Mouse (Mus musculus) heart, embryonic 10.5 days (tissue): ENCODE results near the gene Sstr4. TPM values are rescaled to one million over a fixed set of nuclear protein-coding genes. Genes with fewer than 3 reads are reported as not detected.

Experiments
- DNase-seq: peaks from one replicate; pipeline ENCODE4 v3.0.0-alpha.2; 2017; ENCODE audit warnings: low spot score
- H3K27ac ChIP-seq: fragments of 300-500 bp; sonication (generic); 2 replicates; pipeline ENCODE4 v1.5.1; 2016; ENCODE audit warnings: mild to moderate bottlenecking
- H3K27me3 ChIP-seq: fragments of 300-500 bp; sonication (generic); 2 replicates; pipeline ENCODE4 v1.6.1; 2016; ENCODE audit warnings: mild to moderate bottlenecking; ENCODE audit not compliant: poor library complexity, insufficient read depth, severe bottlenecking
- H3K36me3 ChIP-seq: fragments of 300-500 bp; sonication (generic); 2 replicates; pipeline ENCODE4 v1.6.1; 2016; ENCODE audit warnings: mild to moderate bottlenecking, moderate library complexity
- H3K4me1 ChIP-seq: fragments of 300-500 bp; sonication (generic); 2 replicates; pipeline ENCODE4 v1.6.1; 2016; ENCODE audit warnings: mild to moderate bottlenecking
- H3K4me3 ChIP-seq: fragments of 300-500 bp; sonication (generic); 2 replicates; pipeline ENCODE4 v1.5.1; 2016; ENCODE audit warnings: mild to moderate bottlenecking, moderate library complexity
- H3K9me3 ChIP-seq: fragments of 300-500 bp; sonication (generic); 2 replicates; pipeline ENCODE4 v1.6.1; 2016; ENCODE audit warnings: mild to moderate bottlenecking, moderate library complexity
- WGBS: fragments of 180-500 bp; shearing (Covaris S2); methylation state at CpG from one replicate; pipeline ENCODE4 v1.1.7; 2016; 5-methylcytosine and 5-hydroxymethylcytosine counted together
- polyA plus RNA-seq: library from polyadenylated mRNA; unstranded; fragments of >200 nt; fragmentation: Nextera tagmentation; extraction: Ambion mirVana; gene quantifications from 2 replicates; pipeline ENCODE4 v1.2.1, GENCODE M21; 2016

Sstr4 gene
- polyA plus RNA-seq: 0.52 and 0.89 TPM in 2 replicates

DNA sequence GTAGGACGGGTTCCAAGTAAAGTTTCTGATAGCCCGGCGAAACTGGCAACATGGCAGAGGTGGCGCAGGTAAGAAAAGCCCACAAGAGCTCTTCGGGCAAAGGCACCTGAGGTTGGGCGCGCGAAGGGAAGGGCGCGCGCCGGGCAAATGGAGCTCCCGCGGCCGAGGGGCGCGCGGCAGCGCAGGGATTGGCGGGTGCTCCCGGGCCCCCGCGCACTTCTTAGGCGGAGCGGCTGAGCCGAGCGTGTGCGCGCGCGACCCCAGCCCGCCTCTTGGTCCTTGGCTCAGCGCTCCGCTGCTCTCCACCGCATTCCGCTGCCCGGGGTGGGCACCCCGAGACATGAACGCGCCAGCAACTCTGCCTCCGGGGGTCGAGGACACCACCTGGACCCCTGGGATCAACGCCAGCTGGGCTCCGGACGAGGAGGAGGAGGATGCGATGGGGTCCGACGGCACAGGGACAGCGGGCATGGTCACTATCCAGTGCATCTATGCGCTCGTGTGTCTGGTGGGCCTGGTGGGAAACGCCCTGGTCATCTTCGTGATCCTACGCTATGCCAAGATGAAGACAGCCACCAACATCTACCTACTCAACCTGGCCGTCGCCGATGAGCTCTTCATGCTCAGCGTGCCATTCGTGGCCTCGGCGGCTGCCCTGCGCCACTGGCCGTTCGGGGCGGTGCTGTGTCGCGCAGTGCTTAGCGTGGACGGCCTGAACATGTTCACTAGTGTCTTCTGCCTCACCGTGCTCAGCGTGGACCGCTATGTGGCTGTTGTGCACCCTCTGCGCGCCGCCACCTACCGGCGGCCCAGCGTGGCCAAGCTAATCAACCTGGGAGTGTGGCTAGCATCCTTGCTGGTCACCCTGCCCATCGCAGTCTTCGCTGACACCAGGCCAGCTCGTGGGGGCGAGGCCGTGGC lies at the start of gene Sstr4:
Gene Sstr4 (plus strand): TSS at position 214 of the 921 bp plus-strand sequence.
- H3K9me3 ChIP-seq: no peaks in the 10 kb centered on the region
- H3K4me3 ChIP-seq: peak within 1 kb of the TSS; percentile 66
- H3K4me1 ChIP-seq: peaks cover 31% of the 10 kb centered on the region
- H3K27me3 ChIP-seq: peaks cover 70% of the 10 kb centered on the region
- 5% methylated on average over 83 of the region's 83 CpGs for WGBS
- DNase-seq: peak; percentile 82
- no peaks in the 10 kb centered on the region for H3K36me3 ChIP-seq
- peak within 1 kb of the TSS; percentile 69 for H3K27ac ChIP-seq

DNA sequence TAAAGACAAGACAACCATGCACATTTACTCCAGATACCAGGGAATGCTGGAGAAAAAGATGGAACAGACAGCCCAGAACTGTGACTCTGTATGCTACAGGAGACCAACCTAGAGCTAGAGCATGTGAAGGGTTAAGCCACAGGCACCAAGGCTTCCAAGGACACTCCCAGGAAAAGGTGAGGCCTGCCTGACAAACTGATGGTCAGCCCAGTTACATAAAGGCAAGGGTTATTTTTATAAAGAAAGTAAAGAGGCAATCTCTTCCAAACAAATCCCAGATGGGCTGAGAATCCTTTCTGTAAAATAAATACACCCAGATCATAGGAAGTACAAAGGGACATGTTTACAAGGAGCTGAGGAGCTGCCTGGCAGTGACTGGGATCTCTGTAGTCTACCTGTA lies 49.8 kb upstream of the Sstr4 start:
- H3K27me3 ChIP-seq: no peaks in the 10 kb centered on the region
- H3K36me3 ChIP-seq: no peaks in the 10 kb centered on the region
- H3K4me1 ChIP-seq: 0 out of 2 replicates have a peak, but pooled peaks cover 2% of the 10 kb centered on the region
- no peak overlapping the region for H3K27ac ChIP-seq
- H3K9me3 ChIP-seq: no peaks in the 10 kb centered on the region
- DNase-seq: no peak
- H3K4me3 ChIP-seq: no peak overlapping the region

DNA sequence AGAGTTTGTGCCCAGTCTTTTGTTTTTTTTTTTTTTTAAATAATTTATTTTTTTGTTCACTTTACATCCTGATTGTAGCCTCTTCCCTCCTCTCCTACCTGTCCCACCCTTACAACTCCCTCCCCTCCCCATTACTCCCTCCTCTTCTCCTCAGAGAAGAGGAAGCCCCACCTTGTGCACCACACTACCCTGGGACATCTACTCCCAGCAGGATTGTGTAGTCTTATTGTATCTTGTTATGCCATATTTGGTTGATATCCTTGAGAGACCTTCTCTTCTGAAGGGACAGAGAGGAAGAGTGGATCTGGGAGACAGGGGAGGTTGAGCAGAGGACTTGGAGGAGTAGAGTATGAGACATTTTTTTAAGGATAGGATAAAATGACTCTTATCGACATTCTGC lies 48.2 kb upstream of the Sstr4 start:
- Histone ChIP-seq H3K9me3 (no peaks in the 10 kb centered on the region), H3K27ac (no peak overlapping the region), H3K4me1 (0 out of 2 replicates have a peak, but pooled peaks cover 2% of the 10 kb centered on the region), H3K27me3 (no peaks in the 10 kb centered on the region), H3K36me3 (no peaks in the 10 kb centered on the region), H3K4me3 (no peak overlapping the region)
- WGBS: 85% methylated on average over 1 of the region's 1 CpGs
- DNase-seq: no peak

DNA sequence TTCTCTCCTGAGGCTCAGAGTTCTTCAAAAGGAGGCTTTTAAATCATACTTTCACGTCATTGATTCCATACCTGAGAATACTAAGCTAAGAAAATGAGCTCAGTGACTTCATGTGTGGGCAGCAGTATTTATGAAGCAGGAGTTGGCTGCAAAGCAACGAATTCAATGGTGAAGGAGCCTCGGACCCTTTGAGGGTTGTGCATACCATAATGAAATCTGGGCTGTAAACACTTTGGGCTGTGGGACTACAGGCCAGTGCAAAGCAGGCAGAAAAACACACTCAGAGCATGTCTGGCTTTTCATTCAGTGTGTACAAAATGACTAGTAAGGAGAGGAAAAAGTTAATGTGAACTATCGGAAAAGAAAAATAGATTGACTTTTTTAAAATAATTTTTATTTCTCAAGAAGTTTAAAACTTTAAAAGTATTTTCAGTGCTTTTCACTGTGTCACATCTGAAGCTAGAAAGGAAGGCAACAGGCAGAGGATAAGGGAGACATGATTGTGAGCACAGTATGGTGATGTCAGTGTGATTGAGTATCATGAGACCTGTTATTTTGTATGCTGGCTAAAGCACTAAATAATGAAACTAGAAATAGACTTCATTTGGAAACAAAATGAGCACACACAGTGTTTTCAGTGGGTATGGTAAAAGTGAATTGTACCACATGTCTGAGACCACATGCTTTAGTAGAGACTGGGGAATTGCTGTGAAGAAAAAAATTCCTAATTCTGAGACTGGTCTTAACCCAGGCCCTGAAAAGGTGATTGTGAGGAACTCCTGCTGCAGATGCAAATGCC lies 45.4 kb upstream of the Sstr4 start:
- Histone ChIP-seq H3K36me3 (no peaks in the 10 kb centered on the region), H3K4me1 (0 out of 2 replicates have a peak, but pooled peaks cover 2% of the 10 kb centered on the region), H3K27me3 (no peaks in the 10 kb centered on the region), H3K9me3 (no peaks in the 10 kb centered on the region), H3K4me3 (no peak overlapping the region), H3K27ac (no peak overlapping the region)
- 78% methylated on average over 4 of the region's 4 CpGs for WGBS
- no peak for DNase-seq

DNA sequence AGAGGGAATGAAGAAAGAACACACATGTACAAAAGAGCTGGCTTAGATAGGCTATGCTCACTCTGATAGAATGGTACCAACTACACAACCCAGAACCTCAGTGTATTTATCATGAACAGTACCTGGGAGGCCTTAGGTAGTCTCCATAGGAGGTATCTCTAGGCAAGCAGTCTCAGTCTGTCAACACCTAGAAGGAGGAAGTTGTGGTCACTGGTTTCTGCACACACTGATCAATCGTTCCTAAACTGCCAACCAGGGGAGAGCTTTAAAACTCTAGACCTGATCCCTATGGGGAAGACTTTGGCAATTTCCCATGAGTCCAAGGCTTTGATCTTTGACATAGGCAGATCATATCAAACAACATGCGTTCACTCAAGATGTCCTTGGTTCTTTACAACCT lies 44.7 kb upstream of the Sstr4 start:
- Histone ChIP-seq H3K27ac (no peak overlapping the region), H3K4me3 (no peak overlapping the region), H3K9me3 (no peaks in the 10 kb centered on the region), H3K27me3 (no peaks in the 10 kb centered on the region), H3K4me1 (0 out of 2 replicates have a peak, but pooled peaks cover 2% of the 10 kb centered on the region), H3K36me3 (no peaks in the 10 kb centered on the region)
- 58% methylated on average over 2 of the region's 2 CpGs for WGBS
- DNase-seq: no peak

DNA sequence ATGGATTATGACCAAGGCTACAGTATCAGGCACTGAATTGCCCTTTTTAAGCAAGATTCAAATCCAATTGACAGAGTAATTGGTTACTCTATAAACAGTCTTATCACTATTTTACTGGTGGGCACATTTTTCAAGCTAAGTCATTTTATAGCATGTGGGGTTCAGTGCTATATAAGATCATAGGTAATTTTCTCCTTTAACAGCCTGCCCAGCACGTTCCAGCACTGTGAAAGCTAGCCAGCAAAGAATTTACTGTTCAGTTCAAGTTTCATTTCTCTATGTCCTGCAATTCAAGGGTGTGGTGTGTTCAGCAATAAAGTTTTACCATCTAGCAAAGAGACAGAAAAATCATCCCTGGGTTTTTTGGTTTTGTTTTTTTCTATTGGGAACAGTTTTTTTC lies 42.5 kb upstream of the Sstr4 start:
- Histone ChIP-seq H3K27ac (no peak overlapping the region), H3K4me3 (no peak overlapping the region), H3K36me3 (no peaks in the 10 kb centered on the region), H3K4me1 (0 out of 2 replicates have a peak, but pooled peaks cover 2% of the 10 kb centered on the region), H3K9me3 (no peaks in the 10 kb centered on the region), H3K27me3 (no peaks in the 10 kb centered on the region)
- no peak for DNase-seq
- WGBS: 70% methylated on average over 1 of the region's 1 CpGs

DNA sequence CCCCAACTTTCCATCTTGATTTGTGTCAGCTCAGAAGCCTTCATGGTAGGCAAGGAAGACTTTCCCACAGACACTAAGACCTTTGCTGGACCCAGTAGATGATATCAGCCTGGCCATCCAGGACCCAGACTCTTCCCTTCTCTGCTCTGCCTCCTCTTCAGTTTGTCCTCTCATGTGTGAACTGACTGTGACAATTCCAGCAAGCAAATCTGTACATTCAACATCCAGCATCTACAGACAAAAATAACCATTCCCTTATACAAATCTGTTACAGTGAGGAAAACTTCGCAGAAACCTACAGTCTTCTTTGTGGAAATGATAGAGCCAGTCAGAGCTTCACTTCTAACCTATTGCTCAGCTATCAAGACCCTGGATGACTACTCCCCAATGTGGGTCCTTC lies 38.0 kb upstream of the Sstr4 start:
- no peaks in the 10 kb centered on the region for H3K27me3 ChIP-seq
- no peak overlapping the region for H3K27ac ChIP-seq
- H3K36me3 ChIP-seq: no peaks in the 10 kb centered on the region
- WGBS: 88% methylated on average over 1 of the region's 1 CpGs
- no peak for DNase-seq
- no peak overlapping the region for H3K4me3 ChIP-seq
- no peaks in the 10 kb centered on the region for H3K4me1 ChIP-seq
- H3K9me3 ChIP-seq: no peaks in the 10 kb centered on the region

DNA sequence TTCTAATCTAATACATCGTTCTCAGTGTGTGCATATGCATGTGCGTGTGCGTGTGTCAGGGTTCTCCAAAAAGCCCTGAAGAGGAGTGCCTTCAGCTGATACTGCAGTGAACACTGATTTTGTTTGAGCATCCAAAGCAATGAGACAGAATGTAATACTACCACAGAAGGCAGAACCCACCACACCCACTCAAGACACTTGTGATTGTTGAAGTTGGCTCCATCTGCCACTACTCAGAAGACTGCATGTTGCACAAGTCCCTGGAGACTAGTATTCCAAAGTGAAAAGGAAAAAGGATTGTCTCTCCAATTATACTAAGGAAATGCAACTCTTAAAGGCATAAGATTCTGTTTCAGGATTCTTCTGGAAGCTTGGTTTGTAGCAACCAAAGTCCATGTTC lies 30.6 kb upstream of the Sstr4 start:
- WGBS: 93% methylated on average over 3 of the region's 3 CpGs

DNA sequence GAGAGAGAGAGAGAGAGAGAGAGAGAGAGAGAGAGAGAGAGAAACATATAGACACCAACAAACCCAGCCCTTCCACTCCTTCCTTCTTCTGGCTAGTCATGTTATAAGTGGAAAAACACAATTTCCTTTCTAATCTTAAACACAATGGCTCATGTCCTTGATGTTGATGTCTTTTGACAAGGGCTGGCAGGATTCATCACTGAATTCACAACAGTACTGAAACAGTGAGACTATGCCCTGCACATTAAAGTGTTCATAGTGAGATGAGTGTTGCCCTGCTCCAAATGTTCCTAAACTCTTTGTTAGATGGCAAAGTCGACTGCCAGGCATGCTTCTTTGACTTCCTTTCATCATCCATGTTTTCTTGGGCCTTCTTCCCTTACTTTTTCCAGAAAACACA lies 29.9 kb upstream of the Sstr4 start:
- H3K27me3 ChIP-seq: peaks cover 21% of the 10 kb centered on the region
- H3K27ac ChIP-seq: no peak overlapping the region
- no peaks in the 10 kb centered on the region for H3K4me1 ChIP-seq
- H3K9me3 ChIP-seq: no peaks in the 10 kb centered on the region
- no peaks in the 10 kb centered on the region for H3K36me3 ChIP-seq
- H3K4me3 ChIP-seq: no peak overlapping the region
- DNase-seq: no peak
- 35% methylated on average over 1 of the region's 1 CpGs for WGBS

More for the DNA sequence above, 30.6 kb upstream of the Sstr4 start:
- H3K9me3 ChIP-seq: no peaks in the 10 kb centered on the region
- no peak for DNase-seq
- no peaks in the 10 kb centered on the region for H3K4me1 ChIP-seq
- H3K36me3 ChIP-seq: no peaks in the 10 kb centered on the region
- H3K4me3 ChIP-seq: no peak overlapping the region
- no peak overlapping the region for H3K27ac ChIP-seq
- peaks cover 21% of the 10 kb centered on the region for H3K27me3 ChIP-seq

DNA sequence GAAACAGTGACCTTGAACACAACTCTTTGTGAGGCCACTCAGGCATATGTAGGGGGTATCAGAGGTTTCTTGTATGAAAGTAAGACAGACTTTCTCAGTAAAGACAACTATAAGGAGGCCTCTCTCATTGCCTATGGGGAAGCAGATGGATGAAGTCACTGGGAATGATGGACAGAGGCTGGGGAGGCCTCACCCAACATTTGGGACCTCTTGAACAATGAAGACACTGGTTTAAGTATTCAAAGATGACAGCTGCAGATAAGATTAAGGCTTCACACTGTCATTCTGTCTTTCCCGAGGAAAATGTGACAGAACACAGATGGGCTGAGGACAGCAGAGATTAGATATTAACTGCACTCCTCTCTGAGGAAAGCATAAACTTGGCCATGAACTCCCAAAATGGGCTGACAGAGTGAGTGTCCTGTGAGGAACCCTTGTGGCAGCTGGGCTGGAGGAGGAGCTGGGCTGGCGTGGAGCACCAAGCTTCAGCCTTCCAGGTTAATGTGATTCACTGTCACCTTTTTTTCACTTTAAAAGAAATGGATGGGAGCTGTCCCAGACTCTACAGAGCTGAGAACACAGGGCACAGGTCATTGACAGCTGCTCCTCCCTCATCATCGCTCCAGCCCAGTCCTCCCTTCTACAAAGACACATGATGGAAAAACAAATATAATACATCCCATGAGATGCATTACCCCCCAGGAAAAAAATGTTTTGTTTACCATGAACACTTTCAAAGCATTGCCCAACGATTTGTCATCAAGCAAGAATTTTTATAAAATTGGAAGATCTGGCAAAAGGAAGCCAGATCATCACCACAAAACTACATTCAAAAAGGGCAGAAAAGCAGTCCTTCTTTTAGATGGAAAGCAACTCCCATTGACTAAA lies 23.2 kb upstream of the Sstr4 start:
- no peak overlapping the region for H3K4me3 ChIP-seq
- WGBS: 33% methylated on average over 4 of the region's 4 CpGs
- H3K36me3 ChIP-seq: no peaks in the 10 kb centered on the region
- peaks cover 36% of the 10 kb centered on the region for H3K4me1 ChIP-seq
- H3K9me3 ChIP-seq: no peaks in the 10 kb centered on the region
- H3K27me3 ChIP-seq: peaks cover 17% of the 10 kb centered on the region
- H3K27ac ChIP-seq: no peak overlapping the region
- DNase-seq: no peak

DNA sequence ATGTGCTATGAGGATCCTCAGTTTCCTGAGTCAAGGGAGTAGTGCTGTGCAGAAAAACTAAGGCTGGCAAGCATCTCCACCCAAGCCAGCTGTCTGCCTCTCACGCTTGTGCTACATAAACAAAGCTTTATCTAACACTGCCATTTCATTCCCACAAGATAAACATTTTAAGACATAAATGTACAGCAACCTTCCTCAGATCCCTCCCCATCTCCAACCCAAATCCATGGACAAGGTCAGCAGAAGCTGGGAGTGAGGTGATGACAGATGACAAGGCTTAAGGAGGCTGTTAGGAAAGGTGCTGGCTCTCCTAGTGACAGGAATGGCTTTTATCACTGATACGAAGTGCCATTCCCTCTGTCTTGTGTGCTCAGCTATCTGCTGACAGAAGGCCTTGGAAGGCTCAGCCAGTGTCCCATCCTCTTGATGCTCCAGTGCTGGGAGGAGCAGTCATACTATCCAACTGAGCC lies 21.5 kb upstream of the Sstr4 start:
- Histone ChIP-seq H3K36me3 (no peaks in the 10 kb centered on the region), H3K27me3 (peaks cover 24% of the 10 kb centered on the region), H3K27ac (no peak overlapping the region), H3K9me3 (no peaks in the 10 kb centered on the region), H3K4me1 (peaks cover 36% of the 10 kb centered on the region), H3K4me3 (no peak overlapping the region)
- peak; percentile 80 for DNase-seq
- 10% methylated on average over 2 of the region's 2 CpGs for WGBS
